ENCODE assay signal across 16 mouse cellular contexts in genomic region chr5:38440252-38441005, GRCm38 (mm10).
A peak's percentile ranks its signal among the peaks of the same experiment; 100 is the strongest.
DNase-seq lines count a peak whose midpoint lies in the region; ATAC-seq lines count a peak whose summit lies in the region.
"Had no signal": no experiment of that assay in that cellular context is flagged by ENCODE, and none has a peak within 500 bp of the region (broad histone marks: within the 10 kb centered on the region; RNA-seq: fewer than 3 reads in every experiment).

No protein-coding gene starts in this region.

- ATAC-seq in frontal cortex, adult (ENCODE audit: low TSS enrichment) = peak; percentile 91
- ATAC-seq: intestine, embryonic 16.5 days; lung, postnatal 0 days; midbrain, embryonic 13.5 days had no signal

- DNase-seq in frontal cortex, postnatal 14 days (ENCODE audit: low spot score in 2 of 2) = no peak
- DNase-seq in right cerebral cortex, adult 2 months (ENCODE audit: low spot score in 2 of 2) = peak; percentile 54 to 63
- DNase-seq in right cerebral cortex, postnatal 4 days = no peak
- DNase-seq in cerebellum, postnatal 25 days = peak; percentile 56 to 72
- peak; percentile 71 for DNase-seq in telencephalon, adult 2 months (ENCODE audit: low read depth, low spot score)
- no peak for DNase-seq in adrenal gland, adult (ENCODE audit: inconsistent age in 2 of 2, low spot score in 1 of 2)
- no peak for DNase-seq in lung, postnatal 25 days (ENCODE audit: low spot score)
- DNase-seq: gastrocnemius, adult 2 months; heart, postnatal 14 days; kidney, postnatal 36 days; liver; thymus, postnatal 25 days had no signal

Comparison
In these comparisons a context has a peak if more than half of its experiments do, and no peak if none do; other contexts are left out.
1. DNase-seq: peak in right cerebral cortex, adult 2 months (2 of 2), cerebellum, postnatal 25 days (2 of 2) and telencephalon, adult 2 months (single experiment); none in frontal cortex, postnatal 14 days (0 of 2), right cerebral cortex, postnatal 4 days (single experiment), adrenal gland, adult (0 of 2) and lung, postnatal 25 days (single experiment).